Mouse (Mus musculus): ENCODE data around the gene Ice2. TPM values are rescaled to one million over a fixed set of nuclear protein-coding genes. Genes with fewer than 3 reads are reported as not detected.

The Ice2 gene
- polyA plus RNA-seq, 1 experiment from 2014 or later: 5.9 TPM

GRCm38 (mm10) chr9:69475873-69476272, 78.2 kb downstream of the Ice2 start:
- no peak overlapping the region for H3K27ac ChIP-seq (ENCODE audit: low read length)
- no peaks in the 10 kb centered on the region for H3K27me3 ChIP-seq (ENCODE audit: control insufficient read depth, insufficient read depth, low read depth, low read length)
- no peak overlapping the region for H3K9ac ChIP-seq (ENCODE audit: low read depth, low read length)
- no peak for ATAC-seq (ENCODE audit: low read depth)
- no peaks in the 10 kb centered on the region; the same call in 1 of the 2 replicates for H3K4me1 ChIP-seq (ENCODE audit: control insufficient read depth, low read depth, low read length)
- WGBS (ENCODE audit: insufficient replicate concordance): 58% methylated on average over 6 of the region's 6 CpGs
- no peaks in the 10 kb centered on the region for H3K9me3 ChIP-seq (replicated peaks; ENCODE audit: control insufficient read depth, low read length)
- no peaks in the 10 kb centered on the region for H3K36me3 ChIP-seq (ENCODE audit: control insufficient read depth, insufficient read depth)
- no peak overlapping the region for H3K4me3 ChIP-seq (ENCODE audit: low read depth, low read length)
- no peak overlapping the region for H3K4me2 ChIP-seq (ENCODE audit: low read depth, low read length)

GRCm38 (mm10) chr9:69477195-69477823, 79.6 kb downstream of the Ice2 start:
- Histone ChIP-seq H3K9ac (ENCODE audit: low read depth, low read length) (no peak overlapping the region), H3K9me3 (replicated peaks; ENCODE audit: control insufficient read depth, low read length) (no peaks in the 10 kb centered on the region), H3K27me3 (ENCODE audit: control insufficient read depth, insufficient read depth, low read depth, low read length) (no peaks in the 10 kb centered on the region), H3K4me1 (ENCODE audit: control insufficient read depth, low read depth, low read length) (no peaks in the 10 kb centered on the region; the same call in 1 of the 2 replicates), H3K27ac (ENCODE audit: low read length) (no peak overlapping the region), H3K4me3 (ENCODE audit: low read depth, low read length) (no peak overlapping the region), H3K36me3 (ENCODE audit: control insufficient read depth, insufficient read depth) (no peaks in the 10 kb centered on the region), H3K4me2 (ENCODE audit: low read depth, low read length) (no peak overlapping the region)
- ATAC-seq (ENCODE audit: low read depth): no peak
- WGBS (ENCODE audit: insufficient replicate concordance): 64% methylated on average over 14 of the region's 14 CpGs

GRCm38 (mm10) chr9:69477824-69478222, 80.1 kb downstream of the Ice2 start:
- Histone ChIP-seq H3K27ac (ENCODE audit: low read length) (no peak overlapping the region), H3K4me3 (ENCODE audit: low read depth, low read length) (no peak overlapping the region), H3K4me1 (ENCODE audit: control insufficient read depth, low read depth, low read length) (no peaks in the 10 kb centered on the region; the same call in 1 of the 2 replicates), H3K9ac (ENCODE audit: low read depth, low read length) (no peak overlapping the region), H3K27me3 (ENCODE audit: control insufficient read depth, insufficient read depth, low read depth, low read length) (no peaks in the 10 kb centered on the region), H3K36me3 (ENCODE audit: control insufficient read depth, insufficient read depth) (no peaks in the 10 kb centered on the region), H3K9me3 (replicated peaks; ENCODE audit: control insufficient read depth, low read length) (no peaks in the 10 kb centered on the region), H3K4me2 (ENCODE audit: low read depth, low read length) (no peak overlapping the region)
- 51% methylated on average over 6 of the region's 6 CpGs for WGBS (ENCODE audit: insufficient replicate concordance)
- ATAC-seq (ENCODE audit: low read depth): no peak

GRCm38 (mm10) chr9:69480344-69480743, 82.6 kb downstream of the Ice2 start:
- Histone ChIP-seq H3K4me1 (ENCODE audit: control insufficient read depth, low read depth, low read length) (no peaks in the 10 kb centered on the region; the same call in 1 of the 2 replicates), H3K36me3 (ENCODE audit: control insufficient read depth, insufficient read depth) (no peaks in the 10 kb centered on the region; the same call in 1 of the 2 replicates), H3K27ac (ENCODE audit: low read length) (no peak overlapping the region), H3K4me2 (ENCODE audit: low read depth, low read length) (no peak overlapping the region), H3K9ac (ENCODE audit: low read depth, low read length) (no peak overlapping the region), H3K9me3 (replicated peaks; ENCODE audit: control insufficient read depth, low read length) (no peaks in the 10 kb centered on the region), H3K4me3 (ENCODE audit: low read depth, low read length) (no peak overlapping the region), H3K27me3 (ENCODE audit: control insufficient read depth, insufficient read depth, low read depth, low read length) (no peaks in the 10 kb centered on the region)
- ATAC-seq (ENCODE audit: low read depth): no peak; the same call in 1 of the 2 replicates
- WGBS (ENCODE audit: insufficient replicate concordance): 0% methylated on average over 1 of the region's 1 CpGs

Small RNA genes within 50 kb of the gene (microRNA-seq; reads per million reads assigned to microRNA genes)
- 2.2 reads per million for gene Mir3109

Other genes with a start within 250 kb of the Ice2 start
- gene Anxa2, start 55.7 kb downstream of the Ice2 start, polyA plus RNA-seq (2015; fragmentation: Nextera tagmentation; extraction: Ambion mirVana): 185 and 198 TPM in 2 replicates